Mouse (Mus musculus): ENCODE results near the gene Lhb. TPM values are rescaled to one million over a fixed set of nuclear protein-coding genes. Genes with fewer than 3 reads are reported as not detected.
"Not testable (repeated sequence)": the region's sequence is repeated elsewhere in the genome, so short reads cannot be mapped to it uniquely, and the experiment has no call there.

Gene Lhb
- total RNA-seq, 2 experiments from 2014 or later, result 0.75 TPM; not detected in 1

DNA sequence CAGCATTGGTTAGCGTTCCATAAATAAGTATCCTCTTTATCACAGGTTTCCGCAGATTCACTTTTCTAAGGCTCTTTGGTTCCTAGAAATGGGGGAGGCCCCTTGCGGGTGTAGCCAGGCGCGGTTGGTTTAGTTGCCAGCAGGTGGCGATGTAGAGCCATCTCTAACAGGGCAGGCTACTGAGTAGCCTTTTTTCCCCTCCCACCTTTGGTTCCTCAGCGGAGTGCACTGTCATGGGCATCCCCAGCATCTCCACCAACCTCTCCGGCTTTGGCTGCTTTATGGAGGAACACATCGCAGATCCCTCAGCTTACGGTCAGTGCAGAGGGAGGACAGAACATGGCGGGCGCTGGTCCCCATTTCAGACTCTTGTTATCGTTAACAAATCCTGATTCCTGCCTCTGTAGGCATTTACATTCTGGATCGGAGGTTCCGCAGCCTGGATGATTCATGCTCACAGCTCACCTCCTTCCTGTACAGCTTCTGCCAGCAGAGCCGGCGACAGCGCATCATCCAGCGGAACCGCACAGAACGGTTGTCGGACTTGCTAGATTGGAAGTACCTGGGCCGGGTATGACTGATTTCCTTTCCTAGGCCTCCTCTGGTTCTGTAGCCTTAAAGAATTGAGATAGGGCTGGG lies 30.8 kb downstream of the Lhb start:
- DNase-seq (ENCODE audit: low spot score in 2 of 2), result peak; percentile 91

GRCm38 (mm10) chr7:45454971-45455370 lies 34.4 kb downstream of the Lhb start:
- no peak for DNase-seq (ENCODE audit: low spot score in 2 of 2)

GRCm38 (mm10) chr7:45455932-45456696 lies 35.5 kb downstream of the Lhb start:
- DNase-seq (ENCODE audit: low spot score in 2 of 2), result no peak

DNA sequence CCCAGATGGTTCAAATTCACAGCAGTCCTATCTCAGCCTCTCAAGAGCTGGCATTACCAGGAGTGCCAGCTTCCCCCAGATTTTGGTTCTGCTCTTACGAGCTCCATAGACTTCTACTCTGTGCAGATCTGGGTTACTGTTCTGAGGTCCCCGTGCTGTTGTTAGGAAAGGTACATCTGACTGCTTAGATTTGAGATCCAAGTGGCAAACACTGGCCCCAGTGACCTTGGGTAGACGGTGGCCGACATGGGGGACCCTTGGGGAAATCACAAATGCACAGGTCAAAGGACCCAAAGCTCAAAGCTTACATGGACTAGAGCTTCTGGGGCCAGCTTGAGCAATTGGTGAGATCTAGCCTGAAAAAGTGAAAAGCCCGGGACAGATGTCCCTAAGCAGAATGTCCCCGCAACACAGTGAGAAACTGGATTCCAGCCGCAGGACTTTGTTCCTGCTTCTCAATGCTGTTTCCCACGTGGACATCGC lies 36.1 kb downstream of the Lhb start:
- no peak for DNase-seq (ENCODE audit: low spot score in 2 of 2)

- DNase-seq (ENCODE audit: low spot score in 2 of 2), result no peak
Measured at GRCm38 (mm10) chr7:45457204-45458060, 36.8 kb downstream of the Lhb start.

GRCm38 (mm10) chr7:45458748-45459563 lies 38.3 kb downstream of the Lhb start:
- peak; percentile 81 to 87 for DNase-seq (ENCODE audit: low spot score in 2 of 2)

DNA sequence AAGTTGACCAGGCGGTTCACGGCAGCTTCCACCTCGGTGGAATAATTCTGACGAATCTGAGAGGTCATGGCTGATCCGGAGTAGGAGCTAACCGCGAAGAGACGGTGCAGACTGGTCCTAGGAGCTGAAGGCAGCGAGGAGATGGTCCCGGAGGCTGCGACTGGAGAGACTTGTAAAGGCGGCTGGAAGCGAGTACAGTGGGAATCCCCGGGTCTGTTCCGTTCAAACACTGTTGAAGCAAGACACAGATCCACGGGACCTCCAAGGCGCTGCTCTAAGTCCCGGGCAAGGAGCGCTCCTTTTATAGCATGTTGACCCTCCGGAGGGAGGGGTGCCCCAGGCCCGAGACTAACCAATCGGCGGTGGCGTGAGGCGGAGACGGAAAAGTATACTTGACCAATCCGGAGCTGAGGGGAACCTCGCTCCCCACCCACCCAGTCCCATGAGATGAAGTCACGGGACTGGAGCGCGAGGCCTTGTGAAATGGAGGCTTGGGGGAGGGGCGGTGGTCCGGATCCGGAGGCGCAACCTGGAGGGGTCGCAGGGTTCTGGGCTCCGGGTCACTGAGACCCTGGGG lies 39.0 kb downstream of the Lhb start, which contains the start of gene Ftl1:
Gene Ftl1 (minus strand): TSS at position 321 of the 577 bp plus-strand sequence.
- DNase-seq (ENCODE audit: low spot score in 2 of 2), result peak; percentile 93 to 95

- no peak for DNase-seq (ENCODE audit: low spot score in 2 of 2)
Measured at GRCm38 (mm10) chr7:45460377-45460776, 39.8 kb downstream of the Lhb start.

DNA sequence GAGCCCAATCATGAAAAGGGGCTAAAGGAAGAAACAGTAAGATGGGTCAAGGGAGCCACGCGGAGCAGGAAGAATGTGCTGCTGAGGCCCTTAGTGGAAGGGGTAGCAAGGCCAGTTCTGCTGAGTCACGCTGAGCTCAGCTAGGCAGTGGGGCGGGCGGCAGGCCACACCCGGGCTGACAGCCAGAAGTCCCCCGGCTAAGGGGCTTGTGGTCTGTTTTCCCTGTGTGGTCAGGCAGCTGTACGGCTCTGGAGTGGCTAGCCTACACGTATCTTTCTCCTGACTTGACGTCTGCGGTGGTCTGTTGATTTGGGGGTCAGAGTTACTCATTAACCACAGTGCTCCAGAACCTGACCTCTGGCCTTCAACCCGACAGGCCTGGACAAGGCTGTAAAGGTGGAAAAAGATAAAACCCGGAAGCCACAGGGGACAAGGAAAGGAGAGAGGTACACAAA lies 40.3 kb downstream of the Lhb start:
- DNase-seq (ENCODE audit: low spot score in 2 of 2), result peak in 1 of 2 experiments; percentile 56

- no peak for DNase-seq (ENCODE audit: low spot score in 2 of 2)
Measured at GRCm38 (mm10) chr7:45461326-45461725, 40.7 kb downstream of the Lhb start.

DNA sequence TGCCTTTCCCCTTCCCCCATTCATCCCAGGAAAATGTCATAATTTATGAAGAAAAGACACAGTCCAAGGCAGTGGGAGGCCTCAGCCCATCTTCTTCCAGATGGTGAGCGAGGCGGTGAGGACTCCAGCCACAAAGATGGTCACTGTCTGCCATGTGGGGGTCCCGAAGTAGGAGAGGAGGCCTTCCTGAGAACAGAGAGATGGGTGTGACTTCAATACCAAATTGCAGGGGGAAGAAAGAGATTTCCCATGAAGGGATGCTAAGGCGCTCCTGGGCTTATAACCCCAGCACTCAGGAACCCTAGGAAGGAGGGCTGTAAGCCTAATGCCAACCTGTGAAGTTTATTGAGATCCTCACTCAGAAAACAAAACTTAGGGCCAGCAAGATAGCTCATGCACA lies 41.2 kb downstream of the Lhb start:
- no peak for DNase-seq (ENCODE audit: low spot score in 2 of 2)

GRCm38 (mm10) chr7:45462325-45462724 lies 41.7 kb downstream of the Lhb start:
- no peak for DNase-seq (ENCODE audit: low spot score in 2 of 2)

GRCm38 (mm10) chr7:45462868-45463267 lies 42.2 kb downstream of the Lhb start:
- DNase-seq (ENCODE audit: low spot score in 2 of 2), result not testable (repeated sequence)

DNA sequence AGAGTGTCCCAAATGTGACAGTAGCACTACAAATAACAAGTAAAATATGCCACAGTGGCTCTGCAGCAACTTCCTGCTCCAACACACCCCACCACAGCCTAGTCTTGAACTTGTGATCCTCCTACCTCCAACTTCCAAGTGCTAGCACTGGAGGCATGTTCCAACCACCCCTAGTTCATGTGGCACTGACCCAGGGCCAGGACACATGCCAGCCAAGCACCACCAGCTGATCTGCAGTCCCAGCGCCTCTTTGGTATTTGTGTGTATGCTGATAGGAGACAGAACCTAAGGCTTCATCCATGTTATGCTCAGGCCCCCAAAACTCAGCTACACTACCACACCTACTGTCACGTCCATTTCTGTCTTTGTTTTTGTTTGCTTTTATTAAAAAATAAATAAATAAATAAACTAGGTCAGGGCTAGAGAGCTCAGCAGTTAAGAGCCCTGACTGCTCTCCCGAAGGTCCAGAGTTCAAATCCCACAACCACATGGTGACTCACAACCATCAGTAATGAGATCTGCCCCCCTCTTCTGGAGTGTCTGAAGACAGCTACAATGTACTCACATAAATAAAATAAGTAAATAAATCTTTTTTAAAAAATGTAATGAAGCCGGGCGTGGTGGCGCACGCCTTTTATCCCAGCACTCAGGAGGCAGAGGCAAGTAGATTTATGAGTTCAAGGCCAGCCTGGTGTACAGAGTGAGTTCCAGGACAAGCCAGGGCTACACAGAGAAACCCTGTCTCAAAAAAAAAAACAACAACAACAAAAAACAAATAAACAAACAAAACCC lies 43.6 kb downstream of the Lhb start:
- no peak for DNase-seq (ENCODE audit: low spot score in 2 of 2)

DNA sequence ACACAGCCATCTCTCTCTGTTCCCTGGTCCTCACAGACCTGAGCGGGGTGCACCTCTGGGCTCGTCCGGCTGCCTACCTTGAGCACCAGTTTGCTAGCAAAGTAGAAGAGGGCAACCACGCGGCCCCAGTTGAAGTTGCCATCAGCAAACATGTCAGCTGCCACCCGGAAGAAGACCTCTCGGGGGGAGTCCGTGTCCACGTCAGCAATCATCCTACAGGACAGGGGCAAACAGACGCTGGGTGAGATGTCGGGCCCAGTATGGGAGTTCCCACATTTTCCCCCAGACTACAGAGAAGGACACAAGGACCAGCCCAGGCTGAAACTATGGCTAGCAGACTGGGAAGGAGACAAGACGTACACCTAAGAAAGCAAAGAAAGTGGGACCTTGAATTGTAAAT lies 44.5 kb downstream of the Lhb start:
- DNase-seq (ENCODE audit: low spot score in 2 of 2), result no peak

- no peak for DNase-seq (ENCODE audit: low spot score in 2 of 2)
Measured at GRCm38 (mm10) chr7:45465549-45465948, 44.9 kb downstream of the Lhb start.

GRCm38 (mm10) chr7:45466283-45467089 lies 45.9 kb downstream of the Lhb start, which contains the start of gene Bax:
Gene Bax (minus strand): TSS chr7:45466898.
- DNase-seq (ENCODE audit: low spot score in 2 of 2), result peak; percentile 93 to 97

DNA sequence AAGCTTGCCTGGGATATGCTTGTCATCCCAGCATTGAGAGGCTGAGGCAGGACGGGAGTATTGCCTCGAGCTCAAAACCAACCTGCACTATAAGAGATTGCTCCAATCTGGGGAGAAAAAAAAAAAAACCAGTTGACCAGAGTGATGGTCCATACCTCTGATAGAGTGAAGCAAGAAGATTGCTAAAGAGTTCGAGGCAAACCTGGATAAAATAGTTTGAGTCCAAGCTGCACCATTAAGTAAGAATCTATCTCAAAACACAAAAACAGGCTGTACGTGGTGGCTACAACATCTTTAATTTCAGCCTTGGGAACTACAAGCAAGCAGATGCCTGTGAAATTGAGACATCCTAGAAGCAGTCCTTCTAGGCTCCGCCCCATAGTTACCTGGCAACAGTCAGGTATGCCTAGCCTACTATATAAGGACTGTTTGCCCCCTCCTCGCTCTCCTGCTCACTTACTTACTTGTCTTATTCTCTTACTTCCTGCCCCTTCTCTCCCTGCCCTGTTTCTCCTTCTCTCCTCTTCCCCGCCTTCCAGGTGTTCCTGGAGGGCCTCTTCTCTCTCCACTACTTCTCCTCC lies 46.6 kb downstream of the Lhb start:
- DNase-seq (ENCODE audit: low spot score in 2 of 2), result no peak

Measured in layer of hippocampus, postnatal 10 days (tissue).